Mouse (Mus musculus) E14TG2a.4 (cell line): ENCODE measurements around the gene Sugt1.

Experiments
- CTCF ChIP-seq: conservative IDR thresholded peaks from 2 replicates; pipeline ENCODE4 v1.5.1; 2014; ENCODE audit warnings: low read length
- NANOG ChIP-seq: IDR thresholded peaks from 2 replicates; pipeline ENCODE4 v1.6.1; 2014; ENCODE audit warnings: borderline replicate concordance, low read length, mixed read lengths
- POU5F1 ChIP-seq: IDR thresholded peaks from 2 replicates; pipeline ENCODE4 v1.6.1; 2014; ENCODE audit warnings: low read length, borderline replicate concordance

DNA sequence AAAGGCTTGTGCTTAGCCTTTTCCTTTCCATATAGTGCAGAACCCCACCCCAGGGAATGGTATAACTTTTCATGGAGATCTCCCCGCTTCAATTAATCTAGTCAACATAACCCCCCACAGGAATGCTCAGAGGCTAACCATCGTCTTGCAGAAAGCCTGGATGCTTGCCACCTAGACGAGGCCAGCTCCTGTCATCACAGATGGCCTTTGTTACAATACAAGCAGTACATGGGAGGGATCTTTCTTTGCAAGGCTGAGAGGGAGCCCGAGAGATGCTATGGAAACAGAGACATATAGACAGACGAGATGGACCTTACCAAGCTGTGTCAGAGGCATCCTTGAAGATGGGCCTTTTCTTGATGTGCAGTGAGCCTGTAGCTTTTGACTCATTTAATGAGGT is 93.2 kb downstream of the Sugt1 start:
- TF ChIP-seq CTCF (no peak), POU5F1 (no peak), NANOG (no peak)
